Mouse (Mus musculus) brown adipose tissue, adult 24 weeks (tissue): Measurements from ENCODE around the gene Tnfaip3. TPM values are rescaled to one million over a fixed set of nuclear protein-coding genes. Genes with fewer than 3 reads are reported as not detected.

Experiments used
- H3K27ac ChIP-seq: fragments of 200-500 bp; replicated peaks from 2 replicates; pipeline ENCODE4 v1.5.1; 2012; ENCODE audit warnings: low read depth, mild to moderate bottlenecking, low read length
- H3K4me1 ChIP-seq: fragments of 200-500 bp; 2 replicates; pipeline ENCODE4 v1.6.1; 2012; ENCODE audit warnings: low read length, mixed read lengths; ENCODE audit not compliant: control insufficient read depth, insufficient read depth, insufficient read length
- H3K4me3 ChIP-seq: fragments of 200-500 bp; 2 replicates; pipeline ENCODE4 v1.5.1; 2012; ENCODE audit warnings: low read depth, mild to moderate bottlenecking, low read length, moderate library complexity; ENCODE audit not compliant: insufficient read depth
- polyA plus RNA-seq: library from polyadenylated mRNA; stranded (reverse); fragments of >200 nt; gene quantifications from 2 replicates; pipeline ENCODE4 v1.2.4, GENCODE M21; 2012; ENCODE audit not compliant: missing spikeins, insufficient read depth, insufficient read length

The Tnfaip3 gene
- polyA plus RNA-seq, 1 experiment: 1.7 TPM

DNA sequence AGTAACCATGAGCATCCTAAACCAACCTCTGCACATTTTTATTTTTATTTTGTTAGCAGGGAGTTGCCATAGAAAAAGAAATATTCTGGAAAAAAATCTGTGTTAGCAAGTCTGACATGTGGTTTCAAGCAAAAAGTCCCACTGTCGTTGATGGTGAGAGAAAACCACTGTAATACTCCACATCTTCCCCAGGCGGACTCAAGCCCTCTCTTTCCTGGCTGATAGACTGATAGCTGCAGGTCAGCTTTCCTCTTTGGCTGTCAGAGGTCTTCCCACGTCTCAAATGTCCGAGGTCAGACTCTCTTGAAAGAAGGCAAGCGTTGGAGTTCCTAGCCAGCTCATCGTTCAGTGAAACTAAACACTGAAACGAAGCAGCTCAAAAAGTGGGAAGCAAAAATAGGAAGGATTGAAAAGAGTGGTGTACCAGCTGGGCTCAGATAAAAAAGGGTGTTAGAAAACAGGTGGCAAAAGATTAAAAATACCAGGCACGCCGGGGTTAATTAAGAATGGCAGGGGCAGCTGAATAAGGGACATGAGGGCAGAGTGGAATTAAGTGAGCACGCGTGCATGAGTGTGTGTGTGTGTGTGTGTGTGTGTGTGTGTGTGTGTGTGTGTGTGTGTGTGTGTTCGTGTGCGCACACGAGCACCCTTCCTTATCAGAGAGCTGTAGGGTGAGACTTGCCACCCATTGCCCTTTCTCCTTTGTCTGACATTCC lies 55.5 kb downstream of the Tnfaip3 start:
- H3K27ac ChIP-seq: no peak overlapping the region
- no peak overlapping the region for H3K4me3 ChIP-seq
- no peaks in the 10 kb centered on the region for H3K4me1 ChIP-seq

DNA sequence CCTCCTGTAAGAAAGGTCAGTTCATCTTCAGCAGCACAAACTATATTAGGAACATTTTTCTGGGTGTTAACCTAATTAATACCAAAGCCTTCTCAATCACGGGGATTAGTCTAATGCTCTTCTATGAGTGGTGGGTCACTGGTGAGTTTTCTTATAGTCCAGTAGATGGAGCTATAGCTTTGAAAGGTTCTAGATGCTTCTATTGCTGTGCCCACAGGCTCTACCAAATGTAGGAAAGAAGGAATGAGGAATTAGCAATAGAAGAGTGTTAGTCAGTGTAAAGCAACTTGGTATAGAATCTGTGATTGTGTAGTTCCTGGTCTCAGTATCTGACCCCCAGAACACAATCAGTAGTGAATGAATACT lies 61.8 kb downstream of the Tnfaip3 start:
- no peak overlapping the region for H3K27ac ChIP-seq
- no peak overlapping the region for H3K4me3 ChIP-seq
- H3K4me1 ChIP-seq: no peaks in the 10 kb centered on the region

DNA sequence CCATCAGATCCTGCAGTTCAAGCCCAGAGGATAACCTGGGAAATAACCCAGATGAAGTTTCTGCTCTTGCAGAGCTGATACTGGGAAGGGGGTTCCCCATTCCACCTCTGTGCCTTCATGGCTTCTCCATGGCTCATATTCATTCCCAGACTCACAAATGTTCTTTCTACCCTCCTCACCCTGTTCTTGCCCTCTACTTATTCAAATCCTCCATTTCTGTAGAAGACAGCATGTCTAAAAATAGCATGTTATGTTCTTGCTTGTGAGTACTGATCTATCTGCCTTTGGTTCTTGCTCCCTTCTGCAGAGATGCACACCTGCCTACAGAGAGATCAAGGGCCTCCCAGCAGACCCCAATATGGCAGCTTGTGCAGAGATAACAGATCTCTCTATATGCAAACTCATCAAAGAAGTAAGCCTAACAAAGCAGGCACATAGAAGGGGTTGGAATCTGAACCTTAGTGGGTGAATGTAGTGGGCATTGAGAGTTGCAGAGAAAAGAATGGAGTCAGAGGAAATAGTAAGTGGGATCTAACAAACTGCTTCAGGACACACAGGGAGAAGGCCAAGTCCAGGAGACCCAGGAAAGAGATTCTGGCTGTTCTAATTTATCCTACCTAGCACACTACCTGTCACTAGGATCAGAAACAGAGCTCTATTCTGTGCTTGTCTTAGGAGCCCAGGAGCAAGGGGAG lies 62.3 kb downstream of the Tnfaip3 start:
- no peak overlapping the region for H3K4me3 ChIP-seq
- no peaks in the 10 kb centered on the region for H3K4me1 ChIP-seq
- no peak overlapping the region for H3K27ac ChIP-seq

Other genes with a start within 250 kb of the Tnfaip3 start
- gene Gm4922, start 228.9 kb downstream of the Tnfaip3 start, polyA plus RNA-seq: not detected in 2 replicates
- 0.87 and 1.3 TPM in 2 replicates for gene Perp, start 170.6 kb downstream of the Tnfaip3 start, polyA plus RNA-seq